Mouse (Mus musculus) hindbrain, embryonic 10.5 days (tissue): Measurements from ENCODE around the gene Gm8660. TPM values are rescaled to one million over a fixed set of nuclear protein-coding genes. Genes with fewer than 3 reads are reported as not detected.
"Not testable (repeated sequence)": the region's sequence is repeated elsewhere in the genome, so short reads cannot be mapped to it uniquely, and the experiment has no call there.

Experiments
- DNase-seq: peaks from one replicate; pipeline ENCODE4 v3.0.0-alpha.2; 2017; ENCODE audit warnings: low spot score
- H3K27ac ChIP-seq: fragments of 300-500 bp; sonication (generic); 2 replicates; pipeline ENCODE4 v1.5.1; 2016; ENCODE audit warnings: mild to moderate bottlenecking, moderate library complexity
- H3K27me3 ChIP-seq: fragments of 300-500 bp; sonication (generic); 2 replicates; pipeline ENCODE4 v1.6.1; 2016; ENCODE audit warnings: mild to moderate bottlenecking; ENCODE audit not compliant: poor library complexity, insufficient read depth, severe bottlenecking
- H3K36me3 ChIP-seq: fragments of 300-500 bp; sonication (generic); 2 replicates; pipeline ENCODE4 v1.6.1; 2016; ENCODE audit warnings: mild to moderate bottlenecking, moderate library complexity
- H3K4me1 ChIP-seq: fragments of 300-500 bp; sonication (generic); replicated peaks from 2 replicates; pipeline ENCODE4 v1.6.1; 2016; ENCODE audit warnings: mild to moderate bottlenecking
- H3K4me3 ChIP-seq: fragments of 300-500 bp; sonication (generic); 2 replicates; pipeline ENCODE4 v1.5.1; 2016; ENCODE audit warnings: mild to moderate bottlenecking, moderate library complexity
- H3K9me3 ChIP-seq: fragments of 300-500 bp; sonication (generic); 2 replicates; pipeline ENCODE4 v1.6.1; 2016; ENCODE audit warnings: mild to moderate bottlenecking, moderate library complexity
- WGBS: fragments of 180-500 bp; shearing (Covaris S2); methylation state at CpG from one replicate; pipeline ENCODE4 v1.1.7; 2016; 5-methylcytosine and 5-hydroxymethylcytosine counted together
- polyA plus RNA-seq: library from polyadenylated mRNA; unstranded; fragments of >200 nt; fragmentation: Nextera tagmentation; extraction: Ambion mirVana; gene quantifications from 2 replicates; pipeline ENCODE4 v1.2.1, GENCODE M21; 2016

Gene Gm8660
- polyA plus RNA-seq, result not detected in 2 replicates

DNA sequence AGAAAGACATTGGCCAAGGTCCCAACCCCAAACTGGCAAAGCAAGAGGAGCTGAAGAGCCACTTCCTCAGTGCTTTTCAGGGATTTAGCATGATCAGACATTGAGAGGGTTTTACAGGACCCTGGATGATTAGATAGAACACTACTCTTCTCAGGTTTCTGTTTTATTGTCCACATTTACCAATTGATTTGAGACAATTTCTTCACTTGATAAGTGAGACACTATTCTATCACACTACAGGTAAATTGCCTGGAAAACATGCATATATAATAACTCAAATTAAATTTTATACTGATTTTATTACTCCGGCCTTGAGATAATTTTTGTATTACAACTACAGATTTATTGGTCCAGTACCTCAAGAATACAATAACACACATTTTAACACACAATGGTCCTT, at the start of gene Gm8660:
TSS of gene Gm8660 (minus strand) at position 101 of the 400 bp plus-strand sequence.
- H3K36me3 ChIP-seq, H3K9me3 ChIP-seq, H3K27me3 ChIP-seq, DNase-seq, H3K4me1 ChIP-seq, H3K27ac ChIP-seq, H3K4me3 ChIP-seq: not testable (repeated sequence)
- no CpG with 5 or more reads among the region's 1 CpGs for WGBS

DNA sequence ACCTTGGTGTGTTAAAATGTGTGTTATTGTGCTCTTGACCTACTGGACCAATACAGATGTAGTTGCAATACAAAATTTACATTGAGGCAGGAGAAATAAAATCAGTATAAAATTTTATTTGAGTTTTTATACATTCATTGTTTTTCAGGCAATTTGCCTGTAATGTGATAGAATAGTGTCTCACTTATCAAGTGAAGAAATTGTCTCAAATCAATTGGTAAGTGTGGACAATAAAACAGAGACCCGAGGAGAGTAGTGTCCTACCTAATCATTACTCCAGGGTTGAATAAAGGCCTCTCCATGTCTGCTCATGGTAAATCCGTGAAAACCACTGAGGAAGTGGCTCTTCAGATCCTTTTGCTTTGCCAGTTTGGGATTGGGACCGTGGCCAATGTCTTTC, 42.4 kb upstream of the Gm8660 start, which contains the start of gene Vmn1r148:
TSS of gene Vmn1r148 (plus strand) at position 301 of the 400 bp plus-strand sequence.
- not testable (repeated sequence) for H3K4me3 ChIP-seq, H3K4me1 ChIP-seq
- no CpG with 5 or more reads among the region's 3 CpGs for WGBS

DNA sequence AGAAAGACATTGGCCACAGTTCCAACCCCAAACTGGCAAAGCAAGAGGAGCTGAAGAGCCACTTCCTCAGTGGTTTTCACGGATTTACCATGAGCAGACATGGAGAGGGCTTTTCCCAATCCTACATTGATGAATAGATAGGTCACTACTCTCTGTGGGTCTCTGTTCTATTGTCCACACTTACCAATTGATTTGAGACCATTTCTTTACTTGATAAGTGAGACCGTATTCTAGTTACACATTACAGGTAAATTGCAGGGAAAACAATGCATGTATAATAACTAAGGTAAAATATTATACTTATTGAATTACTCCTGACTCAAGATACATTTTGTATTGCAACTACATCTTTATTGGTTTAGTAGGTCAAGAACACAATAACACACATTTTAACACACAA, 41.2 kb downstream of the Gm8660 start, which contains the start of gene Gm4187:
TSS of gene Gm4187 (minus strand) at position 101 of the 400 bp plus-strand sequence.
- not testable (repeated sequence) for H3K4me3 ChIP-seq, H3K27me3 ChIP-seq, H3K27ac ChIP-seq, H3K36me3 ChIP-seq, DNase-seq, H3K9me3 ChIP-seq, H3K4me1 ChIP-seq
- no CpG with 5 or more reads among the region's 2 CpGs for WGBS

More for the DNA sequence above, 42.4 kb upstream of the Gm8660 start, which contains the start of gene Vmn1r148:
- H3K27me3 ChIP-seq, H3K27ac ChIP-seq, H3K9me3 ChIP-seq, H3K36me3 ChIP-seq, DNase-seq: not testable (repeated sequence)

Other genes with a start within 250 kb of the Gm8660 start
- not detected in 2 replicates for gene Gm10666, start 236.3 kb downstream of the Gm8660 start, polyA plus RNA-seq
- gene Vmn1r142, start 207.0 kb downstream of the Gm8660 start, polyA plus RNA-seq, result not detected in 2 replicates
- not detected in 2 replicates for gene Vmn1r143, start 181.7 kb downstream of the Gm8660 start, polyA plus RNA-seq
- not detected in 2 replicates for gene Gm8653, start 169.8 kb downstream of the Gm8660 start, polyA plus RNA-seq
- gene Gm8453, start 141.6 kb downstream of the Gm8660 start, polyA plus RNA-seq, result not detected in 2 replicates
- not detected in 2 replicates for gene Gm4187, start 41.3 kb downstream of the Gm8660 start, polyA plus RNA-seq
- not detected in 2 replicates for gene Vmn1r148, start 42.5 kb upstream of the Gm8660 start, polyA plus RNA-seq
- not detected in 2 replicates for gene Vmn1r149, start 67.2 kb upstream of the Gm8660 start, polyA plus RNA-seq
- gene Gm10665, start 93.0 kb upstream of the Gm8660 start, polyA plus RNA-seq, result not detected in 2 replicates
- gene Vmn1r151, start 128.6 kb upstream of the Gm8660 start, polyA plus RNA-seq, result not detected in 2 replicates
- gene Vmn1r152, start 151.9 kb upstream of the Gm8660 start, polyA plus RNA-seq, result not detected in 2 replicates
- gene Gm8677, start 163.8 kb upstream of the Gm8660 start, polyA plus RNA-seq, result not detected in 2 replicates
- gene Gm4201, start 194.3 kb upstream of the Gm8660 start, polyA plus RNA-seq, result not detected in 2 replicates
- not detected in 2 replicates for gene Gm4565, start 217.1 kb upstream of the Gm8660 start, polyA plus RNA-seq